Mouse (Mus musculus) hindbrain, embryonic 10.5 days (tissue): Measurements from ENCODE around the gene Creb3l4. TPM values are rescaled to one million over a fixed set of nuclear protein-coding genes. Genes with fewer than 3 reads are reported as not detected.
A peak's percentile ranks its signal among the peaks of the same experiment; 100 is the strongest.

Source experiments
- DNase-seq: peaks from one replicate; pipeline ENCODE4 v3.0.0-alpha.2; 2017; ENCODE audit warnings: low spot score
- H3K27ac ChIP-seq: fragments of 300-500 bp; sonication (generic); 2 replicates; pipeline ENCODE4 v1.5.1; 2016; ENCODE audit warnings: mild to moderate bottlenecking, moderate library complexity
- H3K27me3 ChIP-seq: fragments of 300-500 bp; sonication (generic); 2 replicates; pipeline ENCODE4 v1.6.1; 2016; ENCODE audit warnings: mild to moderate bottlenecking; ENCODE audit not compliant: poor library complexity, insufficient read depth, severe bottlenecking
- H3K36me3 ChIP-seq: fragments of 300-500 bp; sonication (generic); 2 replicates; pipeline ENCODE4 v1.6.1; 2016; ENCODE audit warnings: mild to moderate bottlenecking, moderate library complexity
- H3K4me1 ChIP-seq: fragments of 300-500 bp; sonication (generic); replicated peaks from 2 replicates; pipeline ENCODE4 v1.6.1; 2016; ENCODE audit warnings: mild to moderate bottlenecking
- H3K4me3 ChIP-seq: fragments of 300-500 bp; sonication (generic); 2 replicates; pipeline ENCODE4 v1.5.1; 2016; ENCODE audit warnings: mild to moderate bottlenecking, moderate library complexity
- H3K9me3 ChIP-seq: fragments of 300-500 bp; sonication (generic); 2 replicates; pipeline ENCODE4 v1.6.1; 2016; ENCODE audit warnings: mild to moderate bottlenecking, moderate library complexity
- WGBS: fragments of 180-500 bp; shearing (Covaris S2); methylation state at CpG from one replicate; pipeline ENCODE4 v1.1.7; 2016; 5-methylcytosine and 5-hydroxymethylcytosine counted together
- polyA plus RNA-seq: library from polyadenylated mRNA; unstranded; fragments of >200 nt; fragmentation: Nextera tagmentation; extraction: Ambion mirVana; gene quantifications from 2 replicates; pipeline ENCODE4 v1.2.1, GENCODE M21; 2016

Creb3l4 gene
- polyA plus RNA-seq, 1 experiment from 2014 or later = 4.2 TPM

GRCm38 (mm10) chr3:90275286-90275685, 32.0 kb upstream of the Creb3l4 start:
- peaks cover 5% of the 10 kb centered on the region; the same call in 1 of the 2 replicates for H3K4me1 ChIP-seq
- 89% methylated on average over 11 of the region's 11 CpGs for WGBS
- DNase-seq = no peak
- peaks cover 100% of the 10 kb centered on the region for H3K36me3 ChIP-seq
- H3K9me3 ChIP-seq = no peaks in the 10 kb centered on the region
- no peak overlapping the region for H3K27ac ChIP-seq
- H3K4me3 ChIP-seq = no peak overlapping the region
- H3K27me3 ChIP-seq = no peaks in the 10 kb centered on the region

- 94% methylated on average over 22 of the region's 22 CpGs for WGBS
- peaks cover 5% of the 10 kb centered on the region; the same call in 1 of the 2 replicates for H3K4me1 ChIP-seq
- no peaks in the 10 kb centered on the region for H3K27me3 ChIP-seq
- H3K27ac ChIP-seq = no peak overlapping the region
- no peak for DNase-seq
- H3K36me3 ChIP-seq = peaks cover 98% of the 10 kb centered on the region
- no peak overlapping the region for H3K4me3 ChIP-seq
- H3K9me3 ChIP-seq = no peaks in the 10 kb centered on the region
Observed at GRCm38 (mm10) chr3:90273855-90274254, 30.5 kb upstream of the Creb3l4 start.

- DNase-seq = no peak
- H3K27ac ChIP-seq = no peak overlapping the region
- H3K4me3 ChIP-seq = no peak overlapping the region
- peaks cover 8% of the 10 kb centered on the region; the same call in 1 of the 2 replicates for H3K4me1 ChIP-seq
- H3K9me3 ChIP-seq = no peaks in the 10 kb centered on the region
- peaks cover 98% of the 10 kb centered on the region for H3K36me3 ChIP-seq
- 75% methylated on average over 9 of the region's 9 CpGs for WGBS
- H3K27me3 ChIP-seq = no peaks in the 10 kb centered on the region
Observed at GRCm38 (mm10) chr3:90272170-90272569, 28.9 kb upstream of the Creb3l4 start.

GRCm38 (mm10) chr3:90270784-90271183, 27.5 kb upstream of the Creb3l4 start:
- Histone ChIP-seq H3K27ac (no peak overlapping the region), H3K36me3 (peaks cover 84% of the 10 kb centered on the region), H3K4me3 (no peak overlapping the region), H3K9me3 (no peaks in the 10 kb centered on the region), H3K4me1 (peaks cover 17% of the 10 kb centered on the region), H3K27me3 (no peaks in the 10 kb centered on the region)
- DNase-seq = no peak
- WGBS = 93% methylated on average over 8 of the region's 8 CpGs

GRCm38 (mm10) chr3:90268971-90269370, 25.7 kb upstream of the Creb3l4 start:
- H3K4me1 ChIP-seq = peaks cover 24% of the 10 kb centered on the region
- no peak overlapping the region for H3K4me3 ChIP-seq
- H3K9me3 ChIP-seq = no peaks in the 10 kb centered on the region
- no peak overlapping the region for H3K27ac ChIP-seq
- no peaks in the 10 kb centered on the region for H3K27me3 ChIP-seq
- no peak for DNase-seq
- WGBS = 85% methylated on average over 16 of the region's 16 CpGs
- peaks cover 70% of the 10 kb centered on the region for H3K36me3 ChIP-seq

GRCm38 (mm10) chr3:90268190-90268589, 24.9 kb upstream of the Creb3l4 start:
- no peak overlapping the region for H3K27ac ChIP-seq
- H3K9me3 ChIP-seq = no peaks in the 10 kb centered on the region
- H3K36me3 ChIP-seq = peaks cover 70% of the 10 kb centered on the region
- no peak overlapping the region for H3K4me3 ChIP-seq
- DNase-seq = no peak
- 94% methylated on average over 11 of the region's 11 CpGs for WGBS
- no peaks in the 10 kb centered on the region for H3K27me3 ChIP-seq
- peaks cover 24% of the 10 kb centered on the region for H3K4me1 ChIP-seq

GRCm38 (mm10) chr3:90266901-90267775, 23.8 kb upstream of the Creb3l4 start:
- peaks cover 24% of the 10 kb centered on the region for H3K4me1 ChIP-seq
- H3K27ac ChIP-seq = no peak overlapping the region
- DNase-seq = no peak
- peaks cover 70% of the 10 kb centered on the region for H3K36me3 ChIP-seq
- H3K9me3 ChIP-seq = no peaks in the 10 kb centered on the region
- 92% methylated on average over 20 of the region's 20 CpGs for WGBS
- H3K27me3 ChIP-seq = no peaks in the 10 kb centered on the region
- peak overlapping the region; percentile 71; the same call in 1 of the 2 replicates for H3K4me3 ChIP-seq

GRCm38 (mm10) chr3:90265932-90266741, 22.8 kb upstream of the Creb3l4 start:
- WGBS = 29% methylated on average over 16 of the region's 16 CpGs
- Histone ChIP-seq H3K27me3 (no peaks in the 10 kb centered on the region), H3K27ac (peak overlapping the region; percentile 96), H3K9me3 (no peaks in the 10 kb centered on the region), H3K4me3 (peak overlapping the region; percentile 71), H3K4me1 (peaks cover 24% of the 10 kb centered on the region), H3K36me3 (peaks cover 70% of the 10 kb centered on the region)
- DNase-seq = no peak

- Histone ChIP-seq H3K4me1 (peaks cover 24% of the 10 kb centered on the region), H3K36me3 (peaks cover 70% of the 10 kb centered on the region), H3K27me3 (no peaks in the 10 kb centered on the region), H3K4me3 (peak within 1 kb of the TSS; percentile 71), H3K27ac (peak within 1 kb of the TSS; percentile 96), H3K9me3 (no peaks in the 10 kb centered on the region)
- peak; percentile 92 for DNase-seq
- under 1% methylated on average over 87 of the region's 87 CpGs for WGBS
Observed at GRCm38 (mm10) chr3:90265034-90265931, 22.0 kb upstream of the Creb3l4 start, which contains the start of gene Dennd4b. Dennd4b (plus strand) TSS chr3:90265185.

GRCm38 (mm10) chr3:90264687-90265033, 21.3 kb upstream of the Creb3l4 start:
- Histone ChIP-seq H3K27me3 (no peaks in the 10 kb centered on the region), H3K36me3 (peaks cover 70% of the 10 kb centered on the region), H3K27ac (peak overlapping the region; percentile 96), H3K4me1 (peaks cover 24% of the 10 kb centered on the region), H3K9me3 (no peaks in the 10 kb centered on the region), H3K4me3 (peak overlapping the region; percentile 71)
- WGBS = 33% methylated on average over 10 of the region's 10 CpGs
- DNase-seq = no peak

- Histone ChIP-seq H3K9me3 (no peaks in the 10 kb centered on the region), H3K27ac (no peak overlapping the region), H3K36me3 (peaks cover 72% of the 10 kb centered on the region), H3K27me3 (no peaks in the 10 kb centered on the region), H3K4me1 (peaks cover 24% of the 10 kb centered on the region), H3K4me3 (no peak overlapping the region)
- 89% methylated on average over 5 of the region's 5 CpGs for WGBS
- no peak for DNase-seq
Observed at GRCm38 (mm10) chr3:90263121-90263771, 19.9 kb upstream of the Creb3l4 start.

- H3K4me1 ChIP-seq = peaks cover 25% of the 10 kb centered on the region
- no peak for DNase-seq
- 89% methylated on average over 4 of the region's 4 CpGs for WGBS
Observed at GRCm38 (mm10) chr3:90258521-90258920, 15.2 kb upstream of the Creb3l4 start.

More at GRCm38 (mm10) chr3:90258521-90258920, 15.2 kb upstream of the Creb3l4 start:
- Histone ChIP-seq H3K9me3 (no peaks in the 10 kb centered on the region), H3K4me3 (no peak overlapping the region), H3K27me3 (no peaks in the 10 kb centered on the region), H3K36me3 (peaks cover 69% of the 10 kb centered on the region), H3K27ac (no peak overlapping the region)
